Mouse (Mus musculus) hindbrain, postnatal 0 days (tissue): ENCODE measurements at regions not wholly inside any gene's neighbourhood (a gene's known extent, or its start where the extent isn't known, plus 50 kb on each side); places are given as distances from the start of the nearest gene placed in this dataset.

Experiments
- ATAC-seq: fragments of 200-750 bp; cut with Nextera tagmentation; 2 replicates; pipeline ENCODE4 v1.8.0; 2017; ENCODE audit warnings: mild to moderate bottlenecking, moderate TSS enrichment, moderate library complexity
- DNase-seq: peaks from one replicate; pipeline ENCODE4 v3.0.0-alpha.2; 2015; ENCODE audit warnings: low spot score
- H3K27ac ChIP-seq: fragments of 300-500 bp; sonication (generic); 2 replicates; pipeline ENCODE4 v1.5.1; 2014; ENCODE audit warnings: mild to moderate bottlenecking
- H3K27me3 ChIP-seq: fragments of 300-500 bp; sonication (generic); 2 replicates; pipeline ENCODE4 v1.6.1; 2014; ENCODE audit warnings: low read length, mixed read lengths; ENCODE audit not compliant: insufficient read depth
- H3K36me3 ChIP-seq: fragments of 300-500 bp; sonication (generic); 2 replicates; pipeline ENCODE4 v1.6.1; 2014; ENCODE audit warnings: low read length, mixed read lengths; ENCODE audit not compliant: insufficient read depth
- H3K4me1 ChIP-seq: fragments of 300-500 bp; sonication (generic); 2 replicates; pipeline ENCODE4 v1.6.1; 2014; ENCODE audit warnings: antibody characterized with exemption, low read length, mixed read lengths; ENCODE audit not compliant: insufficient read depth
- H3K4me2 ChIP-seq: fragments of 300-500 bp; sonication (generic); 2 replicates; pipeline ENCODE4 v1.6.1; 2014; ENCODE audit warnings: low read depth, mild to moderate bottlenecking, low read length, moderate library complexity, mixed read lengths
- H3K4me3 ChIP-seq: fragments of 300-500 bp; sonication (generic); 2 replicates; pipeline ENCODE4 v1.5.1; 2014; ENCODE audit warnings: low read length
- H3K9ac ChIP-seq: fragments of 300-500 bp; sonication (generic); replicated peaks from 2 replicates; pipeline ENCODE4 v1.6.1; 2014; ENCODE audit warnings: mild to moderate bottlenecking, low read length, moderate library complexity, mixed read lengths
- H3K9me3 ChIP-seq: fragments of 300-500 bp; sonication (generic); 2 replicates; pipeline ENCODE4 v1.6.1; 2016; ENCODE audit warnings: low read length, mixed read lengths
- CTCF ChIP-seq: IDR thresholded peaks from 2 replicates; pipeline ENCODE4 v1.5.1; 2016; ENCODE audit warnings: antibody characterized with exemption, control low read depth, low read depth
- WGBS: fragments of 180-500 bp; shearing (Covaris S2); extraction: QIAGEN DNeasy Blood & Tissue Kit; methylation state at CpG from one replicate; pipeline ENCODE4 v1.1.7; 2014; 5-methylcytosine and 5-hydroxymethylcytosine counted together

- H3K9me3 ChIP-seq, result no peaks in the 10 kb centered on the region
- ATAC-seq, result 0 out of 2 replicates have a peak, but pooled peaks have one; percentile 24
- no peak for TF ChIP-seq CTCF
Measured at GRCm38 (mm10) chr4:35400511-35400910, 174.5 kb upstream of the C9orf72 start.

GRCm38 (mm10) chr4:35395583-35395877 is 169.6 kb upstream of the C9orf72 start:
- Histone ChIP-seq H3K4me2 (no peak overlapping the region), H3K4me1 (no peaks in the 10 kb centered on the region), H3K4me3 (no peak overlapping the region), H3K27me3 (no peaks in the 10 kb centered on the region), H3K9ac (no peak overlapping the region), H3K36me3 (no peaks in the 10 kb centered on the region), H3K9me3 (no peaks in the 10 kb centered on the region), H3K27ac (no peak overlapping the region)
- WGBS, result 77% methylated on average over 5 of the region's 5 CpGs
- TF ChIP-seq CTCF, result no peak
- DNase-seq (no peak), ATAC-seq (no peak)

More at GRCm38 (mm10) chr4:35400511-35400910, 174.5 kb upstream of the C9orf72 start:
- no peak overlapping the region for H3K4me3 ChIP-seq
- no peaks in the 10 kb centered on the region for H3K27me3 ChIP-seq
- H3K9ac ChIP-seq, result no peak overlapping the region
- no peak overlapping the region for H3K4me2 ChIP-seq
- no peak overlapping the region for H3K27ac ChIP-seq
- DNase-seq, result peak; percentile 12
- H3K4me1 ChIP-seq, result no peaks in the 10 kb centered on the region
- WGBS, result 61% methylated on average over 6 of the region's 6 CpGs
- H3K36me3 ChIP-seq, result no peaks in the 10 kb centered on the region

GRCm38 (mm10) chr4:35394821-35395582 is 169.0 kb upstream of the C9orf72 start:
- Histone ChIP-seq H3K4me1 (no peaks in the 10 kb centered on the region), H3K4me2 (0 out of 2 replicates have a peak overlapping the region, but pooled peaks have one; percentile 1), H3K27me3 (no peaks in the 10 kb centered on the region), H3K36me3 (no peaks in the 10 kb centered on the region), H3K9me3 (no peaks in the 10 kb centered on the region), H3K4me3 (no peak overlapping the region), H3K27ac (no peak overlapping the region), H3K9ac (no peak overlapping the region)
- DNase-seq (no peak), ATAC-seq (no peak)
- WGBS, result 48% methylated on average over 16 of the region's 16 CpGs
- no peak for TF ChIP-seq CTCF

- ATAC-seq (no peak), DNase-seq (no peak)
- H3K4me2 ChIP-seq, result no peak overlapping the region
- H3K9ac ChIP-seq, result no peak overlapping the region
- WGBS, result 53% methylated on average over 4 of the region's 4 CpGs
- H3K4me3 ChIP-seq, result no peak overlapping the region
- TF ChIP-seq CTCF, result no peak
- no peaks in the 10 kb centered on the region for H3K36me3 ChIP-seq
- H3K4me1 ChIP-seq, result 0 out of 2 replicates have a peak, but pooled peaks cover 3% of the 10 kb centered on the region
- H3K27me3 ChIP-seq, result no peaks in the 10 kb centered on the region
- H3K27ac ChIP-seq, result no peak overlapping the region
- H3K9me3 ChIP-seq, result no peaks in the 10 kb centered on the region
Measured at GRCm38 (mm10) chr4:35375791-35376190, 149.8 kb upstream of the C9orf72 start.

GRCm38 (mm10) chr4:35373213-35373860 is 147.4 kb upstream of the C9orf72 start:
- ATAC-seq, result peak; percentile 38; the same call in 1 of the 2 replicates
- Histone ChIP-seq H3K9me3 (no peaks in the 10 kb centered on the region), H3K27me3 (no peaks in the 10 kb centered on the region), H3K9ac (no peak overlapping the region), H3K4me3 (no peak overlapping the region), H3K4me2 (peak overlapping the region; percentile 38), H3K4me1 (0 out of 2 replicates have a peak, but pooled peaks cover 3% of the 10 kb centered on the region), H3K36me3 (no peaks in the 10 kb centered on the region), H3K27ac (no peak overlapping the region)
- DNase-seq, result no peak
- no peak for TF ChIP-seq CTCF
- WGBS, result 41% methylated on average over 9 of the region's 9 CpGs

- WGBS, result 27% methylated on average over 8 of the region's 8 CpGs
- no peak overlapping the region for H3K4me3 ChIP-seq
- no peaks in the 10 kb centered on the region for H3K36me3 ChIP-seq
- H3K4me2 ChIP-seq, result peak overlapping the region; percentile 38
- H3K9me3 ChIP-seq, result no peaks in the 10 kb centered on the region
- no peak overlapping the region for H3K27ac ChIP-seq
- 0 out of 2 replicates have a peak, but pooled peaks cover 3% of the 10 kb centered on the region for H3K4me1 ChIP-seq
- TF ChIP-seq CTCF, result peak; percentile 99
- DNase-seq (peak; percentile 94), ATAC-seq (peak; percentile 87)
- H3K9ac ChIP-seq, result no peak overlapping the region
- no peaks in the 10 kb centered on the region for H3K27me3 ChIP-seq
Measured at GRCm38 (mm10) chr4:35372528-35373212, 146.7 kb upstream of the C9orf72 start.
